ENCODE assay signal across 9 mouse cellular contexts in genomic region chr5:45858368-45858767, GRCm38 (mm10). TPM values are rescaled to one million over a fixed set of nuclear protein-coding genes. Genes with fewer than 3 reads are reported as not detected.
A peak's percentile ranks its signal among the peaks of the same experiment; 100 is the strongest.
DNase-seq lines count a peak whose midpoint lies in the region; ATAC-seq and TF ChIP-seq lines count a peak whose summit lies in the region.
"Had no signal": no experiment of that assay in that cellular context is flagged by ENCODE, and none has a peak within 500 bp of the region (broad histone marks: within the 10 kb centered on the region; RNA-seq: fewer than 3 reads in every experiment).

No protein-coding gene starts in this region.

- no peak for DNase-seq in left cerebral cortex, adult 2 months (ENCODE audit: extremely low spot score in 1 of 2, low spot score in 2 of 2)
- no peak for DNase-seq in left cerebral cortex, postnatal 10 days (ENCODE audit: extremely low spot score in 1 of 2, low spot score in 2 of 2)
- no peak for DNase-seq in forebrain, embryonic 11.5 days (ENCODE audit: low spot score)
- DNase-seq in limb, embryonic 10.5 days (ENCODE audit: low spot score): no peak
- DNase-seq in thymus, postnatal 14 days: no peak
- no peak for DNase-seq in gastrocnemius, adult 18-20 months (ENCODE audit: low spot score)
- no peak for DNase-seq in thymus, postnatal 4 days
- DNase-seq: thymus, adult 2 months had no signal

- TF ChIP-seq CTCF in left cerebral cortex, adult 2 months (IDR thresholded peaks at IDR 0.05): no peak

- H3K4me3 ChIP-seq in left cerebral cortex, adult 2 months: peak overlapping the region; percentile 77; the same call in 1 of the 2 replicates
- peak overlapping the region; percentile 92 for H3K4me3 ChIP-seq in forebrain, embryonic 11.5 days (ENCODE audit: low read depth, low read length)
- H3K4me3 ChIP-seq in limb, embryonic 10.5 days: peak overlapping the region; percentile 96
- H3K4me3 ChIP-seq in neural tube, embryonic 12.5 days: no peak overlapping the region

- no peaks in the 10 kb centered on the region for H3K36me3 ChIP-seq in forebrain, embryonic 11.5 days (ENCODE audit: control insufficient read depth, insufficient read depth, low read length)
- H3K36me3 ChIP-seq in limb, embryonic 10.5 days: no peaks in the 10 kb centered on the region
- H3K36me3 ChIP-seq in neural tube, embryonic 12.5 days: no peaks in the 10 kb centered on the region

- no peak overlapping the region for H3K9ac ChIP-seq in forebrain, embryonic 11.5 days (ENCODE audit: low read length)
- no peak overlapping the region for H3K9ac ChIP-seq in neural tube, embryonic 12.5 days

- H3K4me2 ChIP-seq in forebrain, embryonic 11.5 days (ENCODE audit: low read depth, low read length, severe bottlenecking): peak overlapping the region; percentile 79
- peak overlapping the region; percentile 69 for H3K4me2 ChIP-seq in neural tube, embryonic 12.5 days (replicated peaks)

- no peaks in the 10 kb centered on the region for H3K9me3 ChIP-seq in forebrain, embryonic 11.5 days (ENCODE audit: control insufficient read depth, low read length)
- H3K9me3 ChIP-seq in limb, embryonic 10.5 days (replicated peaks): no peaks in the 10 kb centered on the region
- H3K9me3 ChIP-seq in neural tube, embryonic 12.5 days: no peaks in the 10 kb centered on the region

- no peak overlapping the region for H3K27ac ChIP-seq in left cerebral cortex, adult 2 months
- H3K27ac ChIP-seq in forebrain, embryonic 11.5 days (ENCODE audit: low read depth, low read length): no peak overlapping the region
- H3K27ac ChIP-seq in limb, embryonic 10.5 days: no peak overlapping the region
- no peak overlapping the region for H3K27ac ChIP-seq in neural tube, embryonic 12.5 days

- ATAC-seq in forebrain, embryonic 11.5 days (replicated peaks; ENCODE audit: low FRiP score): no peak
- no peak for ATAC-seq in neural tube, embryonic 12.5 days (ENCODE audit: low FRiP score, low read depth)

- no peaks in the 10 kb centered on the region; the same call in 1 of the 2 replicates for H3K4me1 ChIP-seq in forebrain, embryonic 11.5 days (replicated peaks; ENCODE audit: control insufficient read depth, insufficient read depth, low read length)
- H3K4me1 ChIP-seq in limb, embryonic 10.5 days: peaks cover 7% of the 10 kb centered on the region; the same call in 1 of the 2 replicates
- peaks cover 5% of the 10 kb centered on the region for H3K4me1 ChIP-seq in neural tube, embryonic 12.5 days

- intact Hi-C loops in left cerebral cortex, adult 2 months (cut with DNase I): loop anchor here (5.0 to 10.0 kb wide), 3 partner anchors 101 to 489 kb away; partner anchors contain the start of gene Med28
- intact Hi-C loops in left cerebral cortex, postnatal 10 days (cut with DNase I): loop anchor here (5.0 kb wide), 2 partner anchors 101 to 489 kb away; no protein-coding TSS in a partner anchor

- WGBS in forebrain, embryonic 11.5 days: 78% methylated on average over 2 of the region's 2 CpGs
- 67% methylated on average over 2 of the region's 2 CpGs for WGBS in limb, embryonic 10.5 days
- 83% methylated on average over 2 of the region's 2 CpGs for WGBS in neural tube, embryonic 12.5 days

- no peaks in the 10 kb centered on the region for H3K27me3 ChIP-seq in forebrain, embryonic 11.5 days (ENCODE audit: control insufficient read depth, insufficient read depth, low read length)
- no peaks in the 10 kb centered on the region for H3K27me3 ChIP-seq in limb, embryonic 10.5 days (ENCODE audit: low read depth, poor library complexity, severe bottlenecking)
- no peaks in the 10 kb centered on the region for H3K27me3 ChIP-seq in neural tube, embryonic 12.5 days (replicated peaks)

RNA-seq across cellular contexts. Expression of gene Lcorl, which starts 1.0 kb away (rescaled TPM):
- 10 to 100 TPM; 31.2 to 32.2 TPM for total RNA-seq in left cerebral cortex, adult 2 months (2021)
- 10 to 100 TPM; 47.7 to 48.0 TPM for total RNA-seq in left cerebral cortex, postnatal 10 days (2021)
- polyA plus RNA-seq in forebrain, embryonic 11.5 days (2014; fragmentation: Nextera tagmentation; extraction: Ambion mirVana): 41.0 and 41.7 TPM in 2 replicates
- 17.3 and 25.3 TPM in 2 replicates for polyA plus RNA-seq in limb, embryonic 10.5 days (2016; fragmentation: Nextera tagmentation; extraction: Ambion mirVana)
- 46.7 and 50.6 TPM in 2 replicates for polyA plus RNA-seq in neural tube, embryonic 12.5 days (2016; fragmentation: Nextera tagmentation; extraction: Ambion mirVana)
- total RNA-seq in gastrocnemius, adult 18-20 months (2021): 1 to 10 TPM; 5.3 to 6.1 TPM

Comparison
In these comparisons a context has a peak if more than half of its experiments do, and no peak if none do; other contexts are left out.
1. RNA of gene Lcorl, which starts 1.0 kb away (total RNA-seq): 47.7 to 48.0 TPM in left cerebral cortex, postnatal 10 days and 31.2 to 32.2 TPM in left cerebral cortex, adult 2 months; 5.3 to 6.1 TPM in gastrocnemius, adult 18-20 months; every median in the first group is over 4 times any median in the second.